Mouse (Mus musculus): Measurements from ENCODE around the gene Ttll7.

The Ttll7 gene

GRCm38 (mm10) chr3:146851966-146852891, at the start of gene Ttll7:
TSS of gene Ttll7 (plus strand) at chr3:146852367.
- DNase-seq, result peak; percentile 86

GRCm38 (mm10) chr3:146812041-146812878, 39.9 kb upstream of the Ttll7 start:
- DNase-seq, result no peak

GRCm38 (mm10) chr3:146812901-146813393, 39.2 kb upstream of the Ttll7 start, which contains the start of gene Prkacb:
TSS of gene Prkacb (minus strand) at chr3:146812990.
- peak; percentile 93 for DNase-seq

GRCm38 (mm10) chr3:146813624-146814023, 38.5 kb upstream of the Ttll7 start:
- peak; percentile 9 for DNase-seq

- no peak for DNase-seq
Measured at GRCm38 (mm10) chr3:146820718-146821117, 31.4 kb upstream of the Ttll7 start.

- DNase-seq, result no peak
Measured at GRCm38 (mm10) chr3:146842766-146843165, 9.4 kb upstream of the Ttll7 start.

GRCm38 (mm10) chr3:146843470-146843869, 8.7 kb upstream of the Ttll7 start:
- no peak for DNase-seq

GRCm38 (mm10) chr3:146846237-146846636, 5.9 kb upstream of the Ttll7 start:
- DNase-seq, result no peak

- no peak for DNase-seq
Measured at GRCm38 (mm10) chr3:146848112-146848511, 4.1 kb upstream of the Ttll7 start.

GRCm38 (mm10) chr3:146849360-146849759, 2.8 kb upstream of the Ttll7 start:
- DNase-seq, result no peak

- no peak for DNase-seq
Measured at GRCm38 (mm10) chr3:146854473-146855087, 2.4 kb downstream of the Ttll7 start.

- no peak for DNase-seq
Measured at GRCm38 (mm10) chr3:146857373-146857772, 5.2 kb downstream of the Ttll7 start.

- DNase-seq, result no peak
Measured at GRCm38 (mm10) chr3:146860308-146860707, 8.1 kb downstream of the Ttll7 start.

- no peak for DNase-seq
Measured at GRCm38 (mm10) chr3:146866563-146866962, 14.4 kb downstream of the Ttll7 start.

- no peak for DNase-seq
Measured at GRCm38 (mm10) chr3:146871954-146872353, 19.8 kb downstream of the Ttll7 start.

GRCm38 (mm10) chr3:146875929-146876328, 23.8 kb downstream of the Ttll7 start:
- DNase-seq, result no peak

GRCm38 (mm10) chr3:146893931-146894330, 41.8 kb downstream of the Ttll7 start:
- DNase-seq, result no peak

- DNase-seq, result no peak
Measured at GRCm38 (mm10) chr3:146896581-146896980, 44.4 kb downstream of the Ttll7 start.

- no peak for DNase-seq
Measured at GRCm38 (mm10) chr3:146900094-146900493, 47.9 kb downstream of the Ttll7 start.

GRCm38 (mm10) chr3:146901729-146902128, 49.6 kb downstream of the Ttll7 start:
- no peak for DNase-seq

GRCm38 (mm10) chr3:146905606-146906005, 53.4 kb downstream of the Ttll7 start:
- DNase-seq, result no peak

- DNase-seq, result no peak
Measured at GRCm38 (mm10) chr3:146908922-146909321, 56.8 kb downstream of the Ttll7 start.

- no peak for DNase-seq
Measured at GRCm38 (mm10) chr3:146913107-146913506, 60.9 kb downstream of the Ttll7 start.
